Mouse (Mus musculus): ENCODE measurements around the gene AA792892.
"Not testable (repeated sequence)": the region's sequence is repeated elsewhere in the genome, so short reads cannot be mapped to it uniquely, and the experiment has no call there.

The AA792892 gene

DNA sequence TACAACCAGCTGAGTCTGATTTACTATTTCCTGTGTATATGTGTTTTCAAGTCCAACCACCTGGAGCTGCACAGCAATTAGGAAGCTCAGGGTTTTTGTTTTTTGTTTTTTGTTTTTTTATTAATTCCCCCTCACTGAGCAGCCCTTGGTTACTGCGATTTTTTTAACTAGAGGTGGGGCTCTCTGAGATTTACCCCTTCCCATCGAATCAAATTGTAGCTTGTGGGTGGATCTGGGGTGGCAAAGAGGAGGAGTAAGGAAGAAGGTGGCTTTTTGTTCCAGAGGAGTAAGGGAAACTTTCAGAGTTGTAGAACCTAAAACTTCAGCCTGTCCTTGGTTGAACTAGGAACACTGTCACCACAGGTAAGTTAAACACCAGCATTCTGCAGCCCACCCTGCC is at the start of gene AA792892:
TSS of gene AA792892 (plus strand) at position 301 of the 400 bp plus-strand sequence.
- DNase-seq (ENCODE audit: low read depth) = not testable (repeated sequence)

DNA sequence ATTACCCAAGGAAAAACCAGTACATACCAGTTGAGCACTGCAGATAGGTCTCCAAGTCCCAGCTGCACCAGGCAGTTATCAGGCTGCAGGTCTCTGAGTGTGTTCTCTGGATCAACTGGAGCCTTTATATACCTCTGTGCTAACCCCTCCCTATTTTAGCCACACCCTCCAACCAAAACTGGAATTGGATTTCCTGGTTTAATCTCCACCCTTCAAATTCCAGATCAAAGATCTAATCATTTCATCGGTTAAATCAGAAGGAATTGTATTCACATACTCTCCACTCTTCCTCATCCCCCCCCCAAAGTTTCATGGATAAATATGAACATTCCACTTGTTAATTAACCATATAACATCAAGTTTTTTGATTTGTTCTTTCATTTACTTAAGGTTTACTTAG is 32.9 kb upstream of the AA792892 start, which contains the start of gene A430089I19Rik:
TSS of gene A430089I19Rik (minus strand) at position 101 of the 400 bp plus-strand sequence.
- DNase-seq (ENCODE audit: low read depth) = not testable (repeated sequence)

DNA sequence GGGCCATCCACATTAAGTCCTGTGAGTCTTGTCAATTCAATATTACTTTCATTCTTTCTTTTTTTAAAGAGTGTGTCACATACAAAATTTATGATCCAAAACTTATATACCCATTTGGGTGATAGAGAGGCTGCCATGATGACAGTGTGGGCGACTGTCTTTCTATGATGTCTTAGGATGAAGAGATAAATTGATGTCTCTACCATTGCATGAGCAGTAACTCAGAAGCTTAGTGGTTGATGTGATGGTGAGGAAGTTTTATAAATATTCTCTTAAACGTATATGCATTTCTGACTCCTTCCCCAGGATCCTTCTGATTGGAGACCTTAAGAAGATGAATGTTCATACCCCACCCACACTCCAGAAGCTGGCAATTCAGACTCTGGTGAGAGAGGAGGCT is 25.4 kb upstream of the AA792892 start, which contains the start of gene Gm6502:
TSS of gene Gm6502 (plus strand) at position 301 of the 400 bp plus-strand sequence.
- DNase-seq (ENCODE audit: low read depth) = not testable (repeated sequence)

All from induced T-regulatory cell, adult 2 months (primary cell).